Mouse (Mus musculus) megakaryocyte, embryonic 14.5 days (primary cell): ENCODE measurements around the gene Chd2.

Source experiments
- FLI1 ChIP-seq: IDR thresholded peaks from 2 replicates; pipeline ENCODE4 v1.6.1; 2012; ENCODE audit warnings: low read length, inconsistent platforms, mixed read lengths
- GATA1 ChIP-seq: IDR thresholded peaks from 3 replicates; pipeline ENCODE4 v1.6.1; 2012; ENCODE audit warnings: mixed read lengths, low read length, inconsistent platforms, borderline replicate concordance

GRCm38 (mm10) chr7:73391518-73392321 lies 149.9 kb downstream of the Chd2 start:
- TF ChIP-seq GATA1 (no peak), FLI1 (no peak)
